Mouse (Mus musculus) urinary bladder, adult 2 months (tissue): ENCODE measurements around the gene Csmd2. TPM values are rescaled to one million over a fixed set of nuclear protein-coding genes. Genes with fewer than 3 reads are reported as not detected.

Experiments
- DNase-seq: peaks from one replicate; pipeline ENCODE4 v3.0.0; 2022; ENCODE audit warnings: low spot score
- polyA plus RNA-seq: library from polyadenylated mRNA; depleted of rRNA; stranded (reverse); fragments of >200 nt; gene quantifications from 2 replicates; pipeline ENCODE4 v1.2.3, GENCODE M21; 2012; rRNA removed

Gene Csmd2
- polyA plus RNA-seq, result not detected in 2 replicates

DNA sequence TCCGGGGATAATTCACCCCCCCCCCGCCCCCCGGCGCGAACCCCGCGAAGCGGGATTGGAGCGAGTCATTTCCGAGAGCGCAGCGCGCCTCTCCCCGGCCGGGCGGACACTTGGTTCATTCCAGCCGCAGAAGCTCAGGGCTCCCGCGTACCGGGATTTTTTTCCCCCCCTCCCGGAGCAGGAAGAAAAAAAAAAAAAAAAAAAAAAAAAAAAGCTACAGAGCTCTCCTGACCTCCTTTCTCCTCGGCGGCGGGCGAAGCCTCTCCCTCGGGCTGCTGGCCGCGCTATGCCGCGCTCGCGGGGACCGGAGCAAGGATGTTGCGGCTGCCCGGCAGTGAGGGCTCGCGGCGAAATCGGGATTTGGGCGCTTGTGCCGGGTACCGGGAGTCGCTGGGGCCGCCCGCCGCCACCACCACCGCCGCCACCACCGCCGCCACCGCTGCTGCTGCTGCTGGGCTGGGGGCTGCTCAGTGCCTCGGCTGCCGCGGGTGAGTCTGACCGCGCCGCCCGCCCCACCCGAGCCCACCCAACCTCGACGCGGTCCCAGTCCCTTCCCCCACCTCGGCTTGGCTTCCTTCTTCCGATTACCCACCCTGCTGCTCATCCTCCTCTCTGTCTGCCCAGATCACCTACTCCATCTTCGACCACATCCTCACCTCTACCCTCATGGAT, at the start of gene Csmd2:
Gene Csmd2, plus strand, starts transcription at position 74 of the 672 bp plus-strand sequence.
- DNase-seq, result no peak

DNA sequence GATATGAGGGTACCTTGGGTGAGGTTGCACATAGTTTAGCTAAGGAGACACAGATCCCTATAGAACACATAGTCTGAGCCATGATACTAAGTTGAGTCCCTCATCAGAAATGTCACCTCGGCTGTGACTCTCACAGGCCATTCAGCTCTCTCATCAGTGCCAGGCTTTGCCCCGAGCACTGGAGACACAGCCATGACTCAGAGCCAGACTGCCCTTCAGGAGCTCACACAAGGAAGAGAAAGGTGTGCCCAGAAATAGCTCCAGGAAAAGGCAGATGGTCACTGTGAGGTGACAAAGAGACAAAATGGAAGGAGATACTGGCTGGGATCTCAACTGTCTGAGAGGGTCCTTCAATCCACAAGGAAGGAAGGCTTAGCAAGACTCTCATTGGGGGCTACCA, 40.0 kb upstream of the Csmd2 start:
- DNase-seq, result no peak

- DNase-seq, result no peak
Observed at GRCm38 (mm10) chr4:127953006-127953710, 34.5 kb upstream of the Csmd2 start.

DNA sequence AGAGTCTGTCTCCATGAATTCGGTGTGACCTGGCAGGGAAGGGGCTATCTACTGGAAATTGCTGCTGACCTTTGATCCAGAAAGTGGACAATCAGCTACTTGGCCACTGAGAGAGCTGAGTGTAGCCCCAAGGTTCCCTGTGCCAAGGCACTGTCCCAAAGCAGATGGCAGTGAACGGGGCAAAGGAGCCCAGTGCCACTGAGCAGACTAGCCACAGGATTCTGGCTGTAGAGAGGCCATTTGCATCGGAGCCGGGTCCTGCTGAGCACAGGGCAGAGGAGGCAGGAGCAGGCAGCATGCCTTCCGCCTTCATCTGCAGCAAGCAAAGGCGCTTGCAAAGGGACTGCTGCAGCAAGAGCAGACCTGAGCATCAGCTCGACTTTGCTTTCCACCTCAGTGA, 18.6 kb upstream of the Csmd2 start:
- no peak for DNase-seq

GRCm38 (mm10) chr4:127970018-127970421, 17.6 kb upstream of the Csmd2 start:
- DNase-seq, result no peak

DNA sequence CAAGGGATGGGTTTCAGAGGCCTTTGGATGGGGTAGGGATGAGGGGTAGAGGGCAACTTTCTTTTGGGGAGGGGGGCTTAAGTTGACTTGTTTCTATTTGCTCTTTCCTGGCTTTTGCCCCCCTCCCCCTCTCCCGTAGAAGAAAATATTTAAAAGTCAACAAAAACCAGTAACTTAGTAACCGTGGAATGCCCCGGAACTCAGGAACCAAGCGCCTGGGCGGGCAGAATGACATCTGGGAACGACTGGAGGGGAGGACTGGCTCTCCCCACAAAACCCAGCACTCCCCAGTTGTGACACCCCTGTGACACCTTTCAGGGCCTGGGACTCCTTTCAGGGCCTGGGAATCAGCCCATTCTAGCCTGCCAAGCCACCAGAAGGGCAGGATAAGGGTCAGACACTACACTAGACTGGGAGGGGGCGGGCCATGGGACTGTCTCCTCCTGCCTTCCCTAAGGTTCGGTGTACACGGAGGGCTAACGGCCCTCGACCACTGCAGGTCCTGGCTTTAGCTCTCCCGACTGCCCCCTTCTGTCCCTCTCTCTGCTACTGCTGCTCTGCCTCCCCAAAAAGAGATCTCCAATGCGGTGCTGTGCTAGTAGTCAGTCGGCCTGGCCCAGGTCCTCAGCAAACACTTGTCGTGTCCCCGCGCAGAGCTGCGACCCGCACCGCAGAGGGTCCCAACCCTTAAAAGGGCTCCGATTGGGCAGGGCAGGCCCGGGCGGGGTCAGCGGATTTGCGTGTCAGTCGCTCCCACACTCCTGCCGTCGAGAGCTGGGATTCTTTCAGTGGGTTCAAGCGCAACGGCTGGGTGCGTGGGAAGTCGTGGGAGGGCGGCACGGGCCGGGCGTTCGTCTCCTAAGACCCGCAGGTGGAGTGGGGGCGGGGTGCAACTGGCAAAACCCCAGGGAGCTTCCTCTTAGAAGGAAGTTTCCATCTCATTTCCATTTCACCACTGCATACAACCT, 16.5 kb upstream of the Csmd2 start, which contains the start of gene CK137956:
Gene CK137956, minus strand, starts transcription at position 51 of the 968 bp plus-strand sequence.
- no peak for DNase-seq

- DNase-seq, result no peak
Observed at GRCm38 (mm10) chr4:127972976-127973375, 14.7 kb upstream of the Csmd2 start.

- no peak for DNase-seq
Observed at GRCm38 (mm10) chr4:127981125-127981524, 6.5 kb upstream of the Csmd2 start.

DNA sequence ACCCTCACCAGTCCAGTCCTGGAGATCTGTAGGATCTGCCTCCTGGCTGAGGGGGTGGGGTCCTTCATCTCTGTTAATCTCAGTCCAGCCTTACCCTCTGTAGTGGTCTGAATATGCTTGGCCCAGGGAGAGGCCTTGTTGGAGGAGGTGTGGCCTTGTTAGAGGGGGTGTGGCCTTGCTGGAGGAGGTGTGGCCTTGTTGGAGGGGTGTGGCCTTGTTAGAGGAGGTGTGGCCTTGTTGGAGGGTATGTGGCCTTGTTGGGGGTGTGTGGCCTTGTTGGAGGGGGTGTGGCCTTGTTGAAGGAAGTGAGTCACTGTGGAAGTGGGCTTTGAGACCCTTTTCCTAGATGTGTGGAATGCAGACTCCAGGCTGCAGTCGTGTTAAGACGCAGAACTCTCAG, 3.2 kb upstream of the Csmd2 start:
- DNase-seq, result no peak

GRCm38 (mm10) chr4:127985874-127986273, 1.8 kb upstream of the Csmd2 start:
- no peak for DNase-seq

DNA sequence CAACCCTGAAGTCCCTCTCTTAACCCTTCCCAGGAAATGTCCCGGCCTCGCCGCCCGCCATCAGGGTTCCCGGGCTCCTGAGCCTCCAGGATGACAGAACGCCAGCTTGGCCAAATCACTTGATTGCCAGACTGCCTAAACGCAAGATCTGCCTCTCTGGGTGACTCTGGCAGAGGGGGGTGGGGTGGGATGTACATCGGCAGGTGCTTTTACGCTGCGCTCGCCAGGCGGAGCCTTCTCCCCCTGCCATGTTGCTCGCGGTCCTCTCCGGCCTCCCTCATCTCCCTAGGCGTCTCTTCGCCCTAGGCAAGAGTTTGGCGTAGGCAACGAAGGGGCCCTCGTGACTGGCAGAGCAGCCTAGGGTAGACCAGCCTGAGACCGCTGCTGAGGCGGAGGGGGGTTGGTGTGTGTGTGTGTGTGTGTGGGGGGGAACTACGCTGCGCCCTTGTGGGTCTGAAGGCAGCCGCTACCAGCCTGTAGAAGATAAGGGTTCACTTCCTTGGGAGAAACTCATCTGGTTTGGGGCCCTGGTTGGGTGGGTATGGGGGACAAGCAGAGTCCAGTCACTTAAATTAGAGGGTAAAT, 1.1 kb upstream of the Csmd2 start:
- DNase-seq, result no peak

DNA sequence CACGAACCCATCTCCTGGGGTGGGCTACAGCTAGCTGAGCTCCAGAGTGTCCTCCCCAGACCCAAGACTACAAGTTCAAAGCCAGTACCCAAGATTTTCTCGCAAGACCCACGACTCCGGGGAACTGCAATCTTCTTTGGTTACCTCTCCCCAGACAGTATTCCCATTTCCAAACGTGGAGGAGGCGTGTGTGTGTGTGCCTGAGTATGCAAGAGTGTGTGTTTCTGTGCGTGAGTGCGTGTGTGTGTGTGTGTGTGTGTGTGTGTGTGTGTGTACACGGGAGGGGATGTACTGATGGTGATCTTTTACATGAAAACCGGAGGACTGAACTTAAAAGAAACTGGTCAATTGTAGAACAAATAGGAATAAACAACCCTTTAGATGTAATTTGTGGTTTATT, 387 bp upstream of the Csmd2 start:
- DNase-seq, result no peak

DNA sequence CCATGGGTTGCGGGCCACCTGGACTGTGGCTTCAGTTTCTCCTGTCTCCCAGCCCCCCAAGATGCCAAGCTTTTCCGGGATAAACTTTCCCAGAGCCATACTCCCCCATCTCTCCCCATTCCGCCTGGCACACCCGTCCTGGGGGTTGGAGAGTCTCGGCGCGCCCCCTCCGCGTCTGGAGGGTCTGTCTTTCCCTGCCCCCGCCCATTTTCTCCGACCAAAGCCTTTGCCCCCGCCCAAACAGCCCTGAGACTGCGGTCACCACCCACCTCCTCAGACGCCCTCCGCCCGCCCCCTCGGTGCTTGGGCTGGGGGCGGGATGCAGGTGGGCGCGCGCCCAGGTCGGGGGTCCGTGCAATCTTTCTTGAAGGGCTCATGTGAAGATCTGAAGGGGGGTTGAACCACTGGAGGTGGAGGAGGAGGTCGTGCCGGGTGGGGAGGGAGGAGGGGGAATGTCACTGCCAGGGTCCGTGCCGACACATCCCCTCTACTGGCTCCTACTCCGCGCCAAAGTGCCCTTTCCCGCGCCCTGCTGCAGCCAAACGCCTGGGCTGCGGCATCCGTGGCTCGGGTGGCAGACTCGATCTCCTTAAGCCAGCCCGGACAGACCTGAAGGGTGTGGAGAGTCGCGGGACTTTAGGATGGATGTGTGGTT, 996 bp downstream of the Csmd2 start:
- no peak for DNase-seq

GRCm38 (mm10) chr4:127989347-127989995, 1.8 kb downstream of the Csmd2 start:
- no peak for DNase-seq

GRCm38 (mm10) chr4:127999281-127999680, 11.6 kb downstream of the Csmd2 start:
- DNase-seq, result no peak

- DNase-seq, result no peak
Observed at GRCm38 (mm10) chr4:128002638-128003101, 15.0 kb downstream of the Csmd2 start.

DNA sequence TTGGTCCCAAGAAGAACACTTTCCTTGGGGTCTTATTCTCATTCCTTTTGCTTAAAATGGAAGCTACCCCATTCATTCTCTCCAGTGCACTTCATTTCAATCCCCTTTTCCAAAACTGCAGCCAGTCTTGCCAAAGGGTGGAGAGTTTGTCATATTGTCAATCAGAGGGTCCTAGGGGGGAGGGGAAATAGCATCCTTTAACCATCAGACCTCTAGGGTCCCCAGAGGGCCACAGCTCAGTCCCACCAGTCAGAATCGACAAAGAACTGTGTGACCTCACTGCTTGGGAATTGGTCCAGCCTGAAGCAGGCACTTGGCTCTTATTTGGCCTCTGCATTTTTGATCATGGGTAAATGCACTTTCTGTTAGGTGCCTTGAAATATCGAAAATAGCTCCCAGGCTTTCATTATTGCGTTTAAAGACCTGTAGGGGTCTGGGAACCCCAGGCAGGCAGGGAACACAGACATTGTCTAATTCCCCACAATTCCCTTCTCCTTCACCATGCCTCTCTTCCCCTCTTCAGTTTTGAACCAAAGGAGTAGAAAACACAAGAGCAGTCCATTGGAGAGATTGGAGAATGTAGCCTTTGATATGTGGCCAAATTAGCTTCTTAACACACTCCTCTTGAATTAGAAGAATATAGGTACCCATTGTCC, 17.3 kb downstream of the Csmd2 start:
- no peak for DNase-seq

DNA sequence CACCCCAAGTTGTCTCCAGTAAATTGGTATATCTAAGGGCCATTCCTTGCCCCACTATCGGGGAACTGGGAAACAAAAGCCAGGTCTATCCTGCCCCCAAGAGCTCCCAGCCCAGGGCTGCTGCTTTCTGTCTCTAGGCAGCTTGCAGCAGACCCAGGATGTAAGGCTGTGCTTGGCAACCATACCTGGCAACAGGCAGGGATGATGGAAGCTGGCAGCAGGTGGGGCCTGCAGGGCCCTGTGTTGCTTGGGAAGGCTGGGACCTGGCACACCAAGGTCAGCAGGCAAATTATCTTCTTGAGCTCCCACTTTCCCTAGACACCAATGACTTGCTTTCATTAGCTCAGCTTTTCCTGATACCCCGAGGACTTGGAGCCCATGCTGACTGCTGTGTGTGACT, 31.8 kb downstream of the Csmd2 start:
- DNase-seq, result no peak

DNA sequence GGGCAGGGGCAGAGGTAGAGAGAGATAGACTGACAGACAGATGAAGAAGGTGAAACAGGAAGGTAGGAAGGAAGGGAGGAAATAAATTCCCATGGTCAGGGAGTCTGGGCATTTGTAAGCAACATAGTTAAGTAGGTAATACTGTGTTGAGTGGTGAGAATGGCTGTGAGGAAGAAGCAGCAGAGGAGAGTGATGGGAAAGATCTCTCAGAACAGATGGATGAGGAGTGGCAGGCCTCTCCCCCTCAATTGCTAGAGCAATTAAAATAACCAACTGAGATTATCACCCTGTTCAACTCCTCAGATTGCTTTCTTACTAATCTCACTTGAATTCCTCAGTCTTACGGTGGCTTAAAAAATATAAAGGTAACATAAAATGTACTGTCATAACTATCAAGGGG, 40.6 kb downstream of the Csmd2 start:
- DNase-seq, result no peak

- no peak for DNase-seq
Observed at GRCm38 (mm10) chr4:128041901-128042300, 54.2 kb downstream of the Csmd2 start.
